Mouse (Mus musculus) layer of hippocampus, adult 18-20 months (tissue): ENCODE measurements around the gene Ifnar2. TPM values are rescaled to one million over a fixed set of nuclear protein-coding genes. Genes with fewer than 3 reads are reported as not detected.

Experiments used
- DNase-seq, 2 experiments: peaks; one replicate each; pipeline ENCODE4 v3.0.0; 2022; ENCODE audit warnings: low spot score in 2 of 2
- total RNA-seq, 2 experiments: library from RNA; stranded (reverse); gene quantifications; 2 replicates each; pipeline ENCODE4 v1.2.3; 2021

Ifnar2 gene
- total RNA-seq, 2 experiments from 2014 or later: 22.8 to 25.9 TPM

DNA sequence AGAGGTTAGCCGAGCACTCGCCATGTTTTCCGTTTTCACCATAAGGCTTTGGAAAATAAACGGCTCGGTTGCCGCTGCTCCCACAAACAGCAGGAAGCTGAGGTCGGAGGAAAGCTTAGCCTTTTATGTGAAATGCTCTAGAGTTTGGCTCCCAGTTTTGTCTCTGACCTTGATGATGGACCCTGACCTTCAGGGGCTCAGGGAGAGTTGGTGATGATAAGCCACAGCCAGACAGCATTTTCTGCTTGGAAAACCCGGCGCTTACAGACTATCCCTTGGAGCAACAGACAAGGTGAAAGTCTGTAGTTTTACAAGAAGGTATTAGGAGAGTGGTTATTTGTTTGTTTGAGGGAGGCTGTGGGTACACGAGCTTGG, 15.1 kb upstream of the Ifnar2 start:
- DNase-seq: no peak

DNA sequence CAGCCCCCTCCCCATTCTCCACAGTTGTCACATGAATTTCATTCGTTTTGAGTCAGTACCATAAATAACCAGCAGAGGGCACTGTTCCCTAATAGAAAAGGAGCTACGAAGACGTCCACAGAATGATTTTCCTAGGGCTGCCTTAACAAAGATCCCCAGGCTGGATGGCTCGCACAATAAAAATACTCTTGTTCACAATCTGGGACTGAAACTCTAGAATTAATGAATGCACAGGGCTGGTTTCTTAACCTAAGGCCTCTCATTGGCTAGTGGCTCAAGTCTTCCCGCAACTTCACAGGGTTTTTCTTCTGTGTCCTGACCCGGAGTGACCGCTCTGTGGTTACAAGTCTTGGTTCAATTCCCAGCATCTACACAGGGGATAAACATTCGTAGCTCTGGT, 14.0 kb upstream of the Ifnar2 start:
- DNase-seq: peak in 1 of 2 experiments; percentile 77

DNA sequence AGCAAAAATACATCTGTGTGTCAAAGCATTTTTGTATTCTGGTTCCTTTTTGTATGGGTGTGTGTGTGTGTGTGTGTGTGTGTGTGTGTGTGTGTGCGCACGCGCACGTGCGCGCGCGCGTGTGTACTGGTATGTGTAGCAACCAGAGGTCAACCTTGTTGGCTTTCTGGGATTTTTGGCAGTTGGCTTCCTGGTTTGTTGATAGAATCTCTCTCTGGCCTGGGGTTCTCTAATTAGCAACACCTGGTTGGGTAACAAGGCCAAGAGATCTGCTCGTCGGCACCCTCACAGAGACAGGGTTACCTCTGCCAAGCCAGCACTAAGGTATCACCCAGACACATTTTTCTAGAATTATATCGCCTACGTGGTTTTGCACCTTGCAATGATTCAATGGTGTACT, 13.1 kb upstream of the Ifnar2 start:
- no peak for DNase-seq

DNA sequence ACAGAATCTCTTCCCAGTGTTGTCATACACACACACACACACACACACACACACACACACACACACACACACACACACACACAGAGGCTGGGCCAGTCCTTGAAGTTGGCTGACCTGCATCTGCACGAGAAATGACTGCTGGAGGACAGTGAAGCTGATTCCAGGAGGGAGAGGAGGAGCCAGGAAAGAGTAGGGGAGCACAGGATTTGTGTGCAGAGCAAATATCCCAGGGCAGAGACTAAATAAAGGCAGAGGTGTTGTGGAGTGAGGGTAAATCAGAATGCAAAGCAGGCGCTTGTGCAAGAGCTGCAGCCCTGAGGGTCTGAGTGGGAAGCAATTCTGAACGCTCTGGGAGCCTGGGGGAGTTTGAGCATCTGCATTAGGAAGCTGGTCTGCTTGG, 12.4 kb upstream of the Ifnar2 start:
- no peak for DNase-seq

DNA sequence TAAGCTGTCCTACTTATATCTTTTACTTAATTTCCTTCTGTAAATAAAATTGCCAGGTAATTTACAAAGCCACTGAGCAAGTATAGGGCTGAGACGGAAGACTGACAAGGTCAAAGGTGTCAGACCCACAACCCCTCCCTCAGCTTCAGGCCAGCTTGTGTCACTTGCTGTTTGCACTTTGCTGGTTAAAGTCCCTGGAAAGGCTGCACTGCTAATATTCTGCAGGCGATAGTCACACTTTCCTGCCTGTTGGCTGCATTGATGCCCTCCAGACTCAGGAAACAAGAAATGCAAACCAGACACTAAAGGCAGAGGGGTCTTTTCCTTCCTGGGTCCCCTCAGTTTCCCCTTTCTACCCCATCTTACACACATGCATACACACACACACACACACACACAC, 10.6 kb upstream of the Ifnar2 start:
- DNase-seq: no peak

DNA sequence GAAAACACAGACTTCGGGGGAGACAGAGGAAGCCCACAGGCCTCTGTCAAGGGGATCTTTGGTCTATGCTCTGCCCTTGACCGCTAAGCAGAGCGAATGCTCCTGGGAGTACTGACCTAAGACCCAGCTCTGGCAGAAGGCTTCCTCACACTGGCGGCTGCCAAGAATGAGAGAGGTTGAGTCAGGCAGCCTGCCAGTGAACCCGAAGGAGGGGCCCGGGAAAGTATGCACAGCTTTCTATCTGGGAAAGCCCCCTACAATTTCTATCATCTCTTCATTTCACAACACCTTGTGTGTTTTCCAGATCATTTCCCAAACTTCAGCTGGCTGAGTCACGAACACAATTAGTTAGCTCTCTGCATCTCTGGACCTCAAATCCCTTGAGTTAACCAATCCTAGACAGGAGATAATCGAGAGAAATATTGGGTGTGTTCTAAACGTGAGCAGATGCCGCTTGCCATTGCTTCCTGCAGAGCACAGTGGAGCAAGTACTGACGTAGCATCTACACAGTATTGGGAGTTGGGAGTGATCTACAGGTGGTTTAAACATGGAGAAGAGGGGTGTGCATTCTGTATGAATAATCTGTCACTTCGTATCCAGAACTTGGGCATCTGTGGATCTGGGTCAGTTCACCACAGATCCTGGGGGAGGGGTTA, 9.8 kb upstream of the Ifnar2 start:
- DNase-seq: no peak

DNA sequence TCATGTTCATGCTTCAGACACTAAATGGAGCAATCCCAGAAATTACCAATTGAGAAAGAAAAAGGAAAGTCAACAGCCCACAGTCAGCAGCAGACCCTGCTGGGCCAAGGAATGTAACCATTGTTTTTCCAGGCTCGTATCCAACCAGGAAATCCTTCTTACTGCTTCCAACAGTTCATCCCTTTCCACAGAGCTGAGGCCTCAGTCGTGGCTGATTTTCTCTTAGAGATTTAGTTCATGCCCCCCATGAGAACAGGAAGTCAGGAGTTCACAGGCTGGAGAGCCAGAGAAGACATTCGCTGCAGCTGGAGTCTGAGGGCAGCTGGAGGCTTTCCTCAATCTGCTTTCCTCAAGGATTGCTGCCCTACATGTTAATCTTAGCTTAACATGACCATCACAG, 9.1 kb upstream of the Ifnar2 start:
- no peak for DNase-seq

DNA sequence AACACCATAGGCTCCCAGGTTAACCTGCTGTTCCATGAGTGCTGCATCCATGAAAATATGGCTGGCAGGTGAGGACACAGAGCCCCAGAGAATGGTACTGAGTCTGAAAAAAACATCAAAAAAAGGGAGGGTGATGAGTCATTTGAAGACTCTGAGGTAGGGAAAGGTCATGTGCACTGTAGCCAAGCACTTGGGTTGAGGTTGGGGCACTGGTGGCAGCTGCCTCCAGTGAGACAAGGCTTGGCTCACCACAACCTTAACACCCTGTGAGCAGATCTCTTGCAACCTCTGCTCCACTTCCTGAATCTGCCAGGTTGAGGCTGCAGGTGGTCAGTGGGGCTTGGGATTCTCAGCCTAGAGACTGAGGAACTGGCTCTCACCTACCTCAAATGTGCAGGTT, 6.0 kb upstream of the Ifnar2 start:
- DNase-seq: no peak

DNA sequence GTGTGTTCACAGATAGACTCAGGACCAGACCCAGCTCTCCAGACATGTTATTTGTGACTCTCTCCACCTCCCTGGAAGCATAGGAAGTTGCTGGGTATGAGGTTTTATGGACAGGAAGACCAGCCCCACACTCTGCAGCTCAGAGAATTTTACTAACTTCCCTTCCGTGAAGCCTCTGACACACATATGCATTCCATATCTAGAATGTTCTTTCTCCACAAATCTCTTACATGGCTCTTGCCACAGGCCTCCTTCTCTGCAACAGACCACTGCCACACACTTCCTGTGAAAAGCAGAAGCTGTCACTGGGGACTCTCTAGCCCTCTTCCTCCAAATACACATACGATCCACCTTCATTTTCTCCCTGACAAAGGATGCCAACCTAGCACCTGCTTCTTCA, 5.5 kb upstream of the Ifnar2 start:
- DNase-seq: no peak

DNA sequence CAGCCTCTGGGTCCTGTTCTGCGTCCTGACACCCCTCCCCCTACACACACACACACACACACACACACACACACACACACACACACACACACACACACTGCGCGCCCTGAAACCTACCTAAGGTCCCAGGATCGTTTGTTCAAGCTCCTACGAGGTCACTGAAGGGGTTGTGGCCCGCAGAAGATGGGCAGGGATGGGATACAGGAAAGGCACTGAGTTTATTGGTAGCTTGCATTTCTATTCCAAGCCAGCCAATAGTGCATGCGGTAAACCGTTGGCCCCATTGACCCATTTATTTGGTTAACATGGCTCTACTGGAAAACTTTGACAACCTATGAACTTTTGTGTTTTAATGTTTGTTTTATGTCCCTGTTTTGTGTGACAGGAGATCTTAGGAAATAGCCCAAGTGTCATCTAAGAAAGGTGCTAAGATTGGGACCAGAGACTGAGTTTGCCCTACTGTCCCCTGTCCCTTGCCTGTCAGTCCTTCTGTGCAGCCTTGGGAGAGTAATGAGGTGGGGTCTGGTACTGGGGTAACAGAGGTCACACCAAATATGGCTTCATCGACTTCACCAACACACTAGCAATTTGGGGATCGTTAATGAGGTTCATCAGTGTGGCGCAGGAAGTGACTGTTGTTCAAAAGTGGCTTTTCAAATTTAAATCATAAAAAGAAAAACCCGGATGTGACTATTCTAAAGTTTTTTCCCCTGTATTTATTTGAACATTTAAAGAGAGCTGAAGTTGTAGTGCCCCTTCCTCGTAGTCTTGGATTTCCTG, 1.1 kb downstream of the Ifnar2 start:
- DNase-seq: no peak

DNA sequence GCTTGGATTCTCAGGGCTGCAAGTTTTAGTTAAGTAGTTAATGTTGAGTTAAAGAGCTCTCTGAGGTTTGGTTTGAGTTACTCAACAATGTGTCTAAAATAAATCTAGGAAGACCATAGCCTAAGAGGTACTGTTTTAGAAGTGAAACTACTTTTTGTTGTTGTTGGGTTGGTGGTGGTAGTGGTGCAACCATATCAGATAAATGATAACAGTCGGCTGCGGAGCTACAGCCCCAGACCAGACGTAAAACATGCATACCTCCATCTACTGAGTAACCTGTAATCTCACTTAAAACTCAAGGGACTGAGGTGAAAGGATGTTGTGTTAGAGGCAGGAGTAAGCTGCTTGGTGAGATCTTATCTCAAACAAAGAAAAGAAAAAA, 1.7 kb downstream of the Ifnar2 start:
- DNase-seq: no peak

DNA sequence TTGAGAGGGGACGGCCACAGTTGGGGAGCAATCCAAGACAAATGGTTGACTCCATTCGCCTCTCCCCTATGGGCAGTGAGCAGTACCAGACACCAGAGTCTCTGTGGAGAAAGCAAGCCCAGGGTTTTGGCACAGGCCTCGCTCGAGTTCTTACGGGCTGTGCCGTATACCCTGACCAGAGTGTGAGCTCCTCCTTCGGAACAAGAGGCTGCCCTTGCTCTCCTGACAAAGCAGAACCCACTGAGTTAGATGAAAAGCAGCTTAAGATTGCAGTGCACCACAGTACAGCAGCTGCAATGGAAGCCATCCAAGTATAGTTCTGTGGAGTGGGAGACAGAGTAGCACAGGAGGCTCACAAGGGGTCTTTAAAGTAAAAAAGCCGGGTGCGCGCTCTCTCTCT, 4.1 kb downstream of the Ifnar2 start:
- no peak for DNase-seq

DNA sequence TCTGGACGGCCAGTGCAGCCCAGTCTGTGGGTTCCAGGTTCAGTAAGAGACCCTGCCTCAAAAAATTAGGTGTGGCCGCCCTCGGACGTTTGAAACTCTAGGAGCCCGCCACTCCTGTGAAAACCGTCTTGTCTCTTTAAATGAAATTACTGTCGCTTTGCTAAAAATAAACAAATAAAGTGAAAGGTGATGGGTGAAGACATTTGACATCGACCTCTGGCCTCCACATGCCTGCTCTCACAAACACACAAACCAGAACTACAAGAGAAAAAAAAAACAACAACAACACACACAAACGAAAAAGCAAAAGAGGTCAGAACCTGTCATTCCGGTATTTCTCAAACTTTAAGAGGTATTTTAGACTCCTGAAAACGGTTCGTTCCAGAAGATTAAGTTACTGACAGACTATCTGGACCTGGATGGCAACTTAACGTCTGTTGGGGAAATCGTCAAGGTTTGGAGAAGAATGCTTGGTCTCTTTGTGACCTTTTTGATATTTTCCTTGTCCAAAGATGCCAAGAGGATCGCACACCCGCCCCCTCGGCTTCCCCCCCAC, 5.9 kb downstream of the Ifnar2 start:
- no peak for DNase-seq

DNA sequence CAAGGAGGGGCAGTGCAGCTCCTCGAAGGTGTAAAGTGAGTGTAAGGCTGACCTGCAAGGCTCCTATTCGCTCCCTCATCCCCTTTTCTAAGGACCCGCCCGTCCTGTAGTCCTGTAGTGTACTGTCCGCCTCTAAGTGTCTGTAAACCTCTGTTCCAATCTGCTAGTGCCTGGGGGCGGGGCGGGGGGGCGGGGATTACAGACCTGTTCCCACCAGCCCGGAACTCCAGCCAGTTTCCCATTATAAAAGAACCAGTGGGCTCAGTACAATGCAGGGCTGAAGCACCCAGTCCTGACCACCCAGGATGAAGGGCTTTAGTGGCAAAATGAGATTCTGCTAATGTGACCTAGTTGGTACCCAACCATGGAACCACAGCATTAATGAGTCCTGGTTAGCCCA, 6.4 kb downstream of the Ifnar2 start:
- DNase-seq: no peak

DNA sequence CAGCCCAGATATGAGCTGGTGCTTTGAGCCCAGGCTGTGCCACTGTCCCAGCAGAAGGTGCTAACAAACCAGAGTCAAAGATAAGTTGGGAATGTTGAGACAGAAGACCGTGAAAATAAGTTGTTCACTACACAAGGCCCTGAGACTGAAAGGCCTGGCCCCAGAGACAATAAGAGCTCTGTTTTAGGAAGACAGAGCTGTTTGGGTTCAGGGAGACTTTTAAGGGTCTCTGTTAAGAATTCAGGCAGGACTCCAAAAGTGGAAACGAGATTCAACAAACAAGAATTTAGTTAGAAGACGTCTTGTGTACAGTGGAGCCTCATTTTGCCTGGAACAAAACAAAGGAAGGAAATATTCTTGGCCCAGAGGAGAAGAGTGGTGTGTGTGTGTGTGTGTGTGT, 6.8 kb downstream of the Ifnar2 start:
- DNase-seq: no peak

DNA sequence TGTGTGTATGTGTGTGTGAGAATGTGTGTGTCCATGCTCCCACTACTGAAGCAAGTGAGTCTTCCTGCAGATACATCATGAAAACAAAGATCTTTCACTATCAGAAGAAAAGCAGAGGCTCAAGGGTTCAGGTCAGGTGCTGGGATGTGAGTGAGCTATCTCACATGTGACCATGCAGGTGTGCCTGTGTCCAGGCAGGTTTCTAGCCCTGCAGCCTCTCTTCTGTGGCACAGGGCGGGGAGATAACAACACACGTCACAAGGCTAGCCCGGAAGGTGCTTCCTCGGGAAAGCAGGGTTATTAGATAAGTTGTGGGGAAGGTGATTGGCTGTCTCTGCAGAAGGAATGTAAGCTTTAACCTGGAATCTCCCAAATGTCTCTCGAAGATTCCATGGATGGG, 7.6 kb downstream of the Ifnar2 start:
- DNase-seq: no peak

DNA sequence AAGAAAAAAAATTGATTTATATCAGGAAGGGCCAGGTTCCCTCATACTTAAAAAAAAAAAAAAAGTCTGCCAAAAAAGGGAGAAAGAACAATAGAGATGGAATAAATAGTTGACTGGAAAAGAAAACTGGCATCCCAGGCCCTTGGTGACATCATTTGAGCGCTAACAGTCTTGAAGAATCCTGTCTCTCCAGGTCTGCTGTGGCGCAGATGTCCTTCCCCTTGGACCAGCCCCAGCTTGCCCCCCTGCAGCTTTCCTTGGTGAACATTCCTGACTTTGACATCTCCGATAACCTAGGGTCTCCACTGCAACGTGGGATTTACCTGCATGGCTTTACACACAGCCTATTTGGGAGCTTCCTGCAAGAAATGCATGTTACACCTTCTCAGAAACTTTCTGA, 9.0 kb downstream of the Ifnar2 start:
- DNase-seq: no peak

DNA sequence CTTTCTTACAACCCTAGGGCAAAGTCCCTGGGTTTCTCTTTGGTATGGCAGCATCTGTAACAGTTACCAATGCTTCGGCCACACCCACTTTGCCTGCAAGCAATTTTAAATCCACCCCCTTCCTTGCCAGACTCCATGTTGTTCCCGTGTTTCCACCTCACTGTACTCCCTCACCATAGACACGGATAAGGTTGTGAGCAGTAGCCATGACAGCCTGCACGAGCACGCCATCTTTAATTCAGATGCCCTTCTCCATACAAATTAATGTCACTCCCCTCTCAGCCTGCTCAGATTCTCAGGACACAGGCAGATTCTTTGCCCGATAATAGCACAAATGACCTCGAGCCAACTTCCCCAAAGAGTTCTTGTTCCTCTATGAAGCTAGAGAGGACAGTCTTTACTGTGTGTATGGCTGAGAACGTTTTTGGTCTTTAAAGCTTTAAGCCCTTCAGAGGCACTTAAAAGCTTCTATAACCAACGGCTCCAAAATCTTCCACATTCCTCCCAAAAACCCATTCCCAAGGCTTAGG, 9.7 kb downstream of the Ifnar2 start:
- no peak for DNase-seq

DNA sequence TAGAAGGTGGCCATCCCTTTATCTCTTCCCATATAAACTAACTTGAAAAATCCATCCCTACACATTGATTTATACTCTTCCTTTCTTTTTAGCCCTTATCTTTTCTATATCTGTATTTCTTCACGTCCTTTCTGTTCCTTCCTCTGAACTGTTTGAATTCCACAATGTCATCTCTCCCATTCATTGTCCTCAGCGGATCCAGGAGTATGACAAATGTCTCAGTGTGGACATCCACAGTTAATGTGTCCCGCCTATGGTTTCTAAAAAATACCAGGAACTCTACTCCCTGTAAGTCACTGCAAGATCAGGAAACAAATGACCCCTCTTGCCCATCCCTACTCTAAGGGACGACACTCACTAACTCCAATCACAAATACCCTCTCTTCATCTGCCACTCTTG, 11.6 kb downstream of the Ifnar2 start:
- no peak for DNase-seq

DNA sequence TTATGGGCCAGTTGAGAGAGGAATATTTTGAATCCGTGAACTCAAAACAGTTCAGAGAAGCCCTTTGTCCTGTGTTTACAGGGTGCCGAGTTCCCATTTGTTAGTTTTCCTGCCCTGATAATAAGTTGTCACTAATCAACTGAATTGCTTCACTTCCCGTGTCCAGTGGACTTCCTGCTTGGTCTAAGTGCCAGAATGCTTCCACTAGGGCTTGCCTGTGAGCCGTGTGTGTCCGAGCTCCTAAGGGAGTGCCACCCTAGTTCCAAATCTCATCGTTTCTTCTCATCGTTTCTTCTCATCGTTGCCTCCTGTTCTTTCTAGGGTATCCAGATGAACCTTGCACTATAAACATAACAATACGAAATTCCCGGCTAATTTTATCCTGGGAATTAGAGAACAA, 13.0 kb downstream of the Ifnar2 start:
- DNase-seq: no peak

DNA sequence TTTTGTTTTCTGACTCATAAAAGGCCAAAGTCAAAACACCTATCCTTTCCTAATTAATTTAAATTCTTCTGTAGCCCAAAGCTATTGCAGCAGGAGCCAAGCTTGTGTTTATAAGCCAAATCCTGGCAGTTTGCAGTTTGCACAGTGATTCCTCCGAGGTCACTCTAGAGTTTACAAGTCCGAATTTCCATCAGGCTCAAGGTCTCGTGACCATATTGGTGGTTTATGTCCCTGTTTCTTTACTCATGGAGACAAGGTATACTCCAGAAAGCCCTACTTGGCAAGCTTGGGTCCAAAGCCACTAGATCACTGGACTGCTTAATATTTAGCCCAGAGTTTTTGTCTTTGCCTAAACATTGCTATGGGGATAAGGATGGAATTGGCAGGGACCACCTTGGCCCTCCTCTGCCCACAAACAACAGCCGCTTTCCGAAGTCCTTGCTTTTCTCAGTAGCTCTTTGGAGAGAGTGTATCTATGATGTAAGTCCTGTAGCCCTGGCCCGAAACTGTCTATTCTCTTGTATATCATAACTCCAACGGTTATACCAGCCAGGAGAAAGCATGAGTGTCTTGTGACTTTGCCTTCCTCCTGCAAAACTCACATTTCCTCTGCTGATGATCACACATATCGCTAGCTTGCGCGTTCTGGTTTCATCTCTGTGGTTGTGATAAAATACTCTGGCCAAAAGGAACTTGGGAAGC, 14.0 kb downstream of the Ifnar2 start:
- DNase-seq: no peak

DNA sequence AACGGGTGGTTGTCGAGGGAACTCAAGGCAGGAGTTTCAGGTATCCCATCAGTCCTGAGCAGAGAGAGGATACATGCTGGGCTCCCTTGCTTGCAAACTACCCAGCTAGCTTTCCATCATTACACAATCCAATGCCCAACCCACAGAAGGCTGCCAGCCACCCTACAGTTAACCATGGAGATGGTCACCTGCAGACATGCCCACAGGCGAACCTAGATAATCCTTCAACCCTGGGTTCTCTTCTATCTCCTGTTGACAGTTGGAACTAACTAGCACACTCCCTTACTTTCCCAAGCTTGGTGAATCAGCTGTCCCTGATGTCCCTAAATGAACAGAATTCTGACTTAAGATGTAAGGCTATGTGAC, 14.5 kb downstream of the Ifnar2 start:
- DNase-seq: no peak
